In the genomic region with DNA sequence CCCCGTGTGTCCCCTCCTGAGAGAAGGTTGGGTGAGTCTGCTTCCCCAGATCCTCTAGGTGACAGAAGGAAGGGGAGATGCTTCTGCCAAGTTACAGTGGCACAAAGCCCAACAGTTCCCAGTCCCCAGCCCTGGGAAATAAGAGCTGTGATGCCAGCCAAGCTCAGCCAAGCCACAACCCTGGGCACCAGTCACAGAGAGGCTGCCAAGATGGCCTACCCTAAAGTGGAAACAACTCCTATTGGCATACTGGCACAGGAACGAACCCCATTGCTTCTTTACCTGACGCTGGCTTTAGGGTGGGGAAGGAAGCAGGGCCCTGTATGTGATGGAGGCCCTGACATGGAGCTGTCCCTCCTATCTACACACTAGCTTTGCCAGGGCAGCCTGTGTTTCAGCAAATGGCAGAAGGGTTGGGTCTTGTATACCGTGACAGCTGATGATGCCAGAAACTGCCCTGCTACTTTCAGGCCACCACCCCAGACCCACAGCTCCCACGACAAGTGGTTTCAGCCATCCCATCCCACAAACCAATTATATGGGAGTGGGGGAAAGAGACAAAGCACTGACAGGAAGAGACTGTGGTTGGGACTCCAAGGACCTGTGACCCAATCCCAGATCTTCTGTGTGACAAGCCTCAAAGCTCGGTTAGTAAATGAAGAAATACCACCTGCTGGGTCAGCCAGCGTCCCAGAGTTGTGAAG, we compare ENCODE assay signal across 8 mouse cellular contexts. TPM values are rescaled to one million over a fixed set of nuclear protein-coding genes. Genes with fewer than 3 reads are reported as not detected.
DNase-seq lines count a peak whose midpoint lies in the region; ATAC-seq lines count a peak whose summit lies in the region.

No protein-coding gene starts in this region.

- H3K9me3 ChIP-seq in limb, embryonic 10.5 days (replicated peaks), result no peaks in the 10 kb centered on the region
- H3K9me3 ChIP-seq in stomach, embryonic 14.5 days (ENCODE audit: control insufficient read depth, low read depth, low read length), result no peaks in the 10 kb centered on the region

- intact Hi-C loops in gastrocnemius, postnatal 36 days (cut with DNase I), result loop anchor here (2.0 kb wide), 1 partner anchor 20 kb away; a partner anchor contains a TSS

- WGBS in limb, embryonic 10.5 days, result 71% methylated on average over 7 of the region's 7 CpGs
- 62% methylated on average over 7 of the region's 7 CpGs for WGBS in stomach, embryonic 14.5 days

- no peak for ATAC-seq in stomach, embryonic 14.5 days (ENCODE audit: insufficient number of reproducible peaks, insufficient read depth, low FRiP score, low read depth)
- ATAC-seq in CD4-positive, CD25-positive, alpha-beta regulatory T cell, adult 4 months, result no peak

- peak overlapping the region; percentile 74; the same call in 1 of the 2 replicates for H3K27ac ChIP-seq in limb, embryonic 10.5 days
- H3K27ac ChIP-seq in stomach, embryonic 14.5 days (ENCODE audit: low read length), result peak overlapping the region; percentile 84

- H3K27me3 ChIP-seq in limb, embryonic 10.5 days (ENCODE audit: low read depth, poor library complexity, severe bottlenecking), result no peaks in the 10 kb centered on the region
- H3K27me3 ChIP-seq in stomach, embryonic 14.5 days (ENCODE audit: control insufficient read depth, insufficient read depth, low read length), result no peaks in the 10 kb centered on the region

- peaks cover 7% of the 10 kb centered on the region for H3K36me3 ChIP-seq in limb, embryonic 10.5 days
- no peaks in the 10 kb centered on the region for H3K36me3 ChIP-seq in stomach, embryonic 14.5 days (ENCODE audit: control insufficient read depth, insufficient read depth, low read length)

- H3K4me3 ChIP-seq in limb, embryonic 10.5 days, result peak overlapping the region; percentile 34
- no peak overlapping the region for H3K4me3 ChIP-seq in stomach, embryonic 14.5 days (ENCODE audit: low read depth, low read length)

- H3K4me2 ChIP-seq in stomach, embryonic 14.5 days (replicated peaks; ENCODE audit: low read depth, low read length), result peak overlapping the region; percentile 43

- H3K4me1 ChIP-seq in limb, embryonic 10.5 days, result peaks cover 72% of the 10 kb centered on the region
- H3K4me1 ChIP-seq in stomach, embryonic 14.5 days (ENCODE audit: control insufficient read depth, insufficient read depth, low read length), result peaks cover 58% of the 10 kb centered on the region

- no peak overlapping the region; the same call in 1 of the 2 replicates for H3K9ac ChIP-seq in stomach, embryonic 14.5 days (replicated peaks; ENCODE audit: low read depth, low read length)

- DNase-seq in adrenal gland, postnatal 14 days, result peak; percentile 75
- no peak for DNase-seq in adrenal gland, postnatal 4 days (ENCODE audit: low spot score in 2 of 2)
- DNase-seq in right cerebral cortex, adult 18-20 months, result peak; percentile 40
- no peak for DNase-seq in right cerebral cortex, postnatal 14 days
- DNase-seq in gastrocnemius, postnatal 36 days, result peak; percentile 45 to 64
- no peak for DNase-seq in limb, embryonic 10.5 days (ENCODE audit: low spot score)

RNA-seq across cellular contexts. Expression of a gene that starts 2.9 kb away (rescaled TPM):
- 45.2 and 74.4 TPM in 2 replicates for total RNA-seq in adrenal gland, postnatal 14 days (2021)
- total RNA-seq in adrenal gland, postnatal 4 days (2021), result 10 to 100 TPM; 54.6 to 57.8 TPM
- total RNA-seq in gastrocnemius, postnatal 36 days (2021), result 10 to 100 TPM; 41.5 to 52.0 TPM
- 14.6 and 15.5 TPM in 2 replicates for polyA plus RNA-seq in limb, embryonic 10.5 days (2016; fragmentation: Nextera tagmentation; extraction: Ambion mirVana)
- 18.1 and 18.7 TPM in 2 replicates for polyA plus RNA-seq in stomach, embryonic 14.5 days (2014; fragmentation: Nextera tagmentation; extraction: Ambion mirVana)
- 100 to 1,000 TPM in 1 of 2 experiments, 10 to 100 TPM in 1; 93.7 to 101 TPM for polyA plus RNA-seq in CD4-positive, CD25-positive, alpha-beta regulatory T cell, adult 4 months (2017; shearing (Covaris generic))

RNA-seq across cellular contexts. Expression of a gene that starts 20.2 kb away (rescaled TPM):
- total RNA-seq in adrenal gland, postnatal 14 days (2021), result 2.7 and 4.8 TPM in 2 replicates
- 1 to 10 TPM; 8.2 to 8.8 TPM for total RNA-seq in adrenal gland, postnatal 4 days (2021)
- under 1 TPM; 0.23 to 0.27 TPM for total RNA-seq in gastrocnemius, postnatal 36 days (2021)
- 5.5 and 7.9 TPM in 2 replicates for polyA plus RNA-seq in limb, embryonic 10.5 days (2016; fragmentation: Nextera tagmentation; extraction: Ambion mirVana)
- polyA plus RNA-seq in stomach, embryonic 14.5 days (2014; fragmentation: Nextera tagmentation; extraction: Ambion mirVana), result 10.4 and 13.0 TPM in 2 replicates
- polyA plus RNA-seq in CD4-positive, CD25-positive, alpha-beta regulatory T cell, adult 4 months (2017; shearing (Covaris generic)), result 1 to 10 TPM; 2.4 to 2.5 TPM

RNA-seq across cellular contexts. Expression of a gene that starts 34.1 kb away (rescaled TPM):
- total RNA-seq in adrenal gland, postnatal 14 days (2021), result 17.3 and 20.8 TPM in 2 replicates
- total RNA-seq in adrenal gland, postnatal 4 days (2021), result 10 to 100 TPM; 37.6 to 40.9 TPM
- total RNA-seq in gastrocnemius, postnatal 36 days (2021), result 1 to 10 TPM; 2.4 to 3.0 TPM
- polyA plus RNA-seq in limb, embryonic 10.5 days (2016; fragmentation: Nextera tagmentation; extraction: Ambion mirVana), result 2.5 and 4.4 TPM in 2 replicates
- 26.5 and 27.9 TPM in 2 replicates for polyA plus RNA-seq in stomach, embryonic 14.5 days (2014; fragmentation: Nextera tagmentation; extraction: Ambion mirVana)
- 10 to 100 TPM in 1 of 2 experiments, 1 to 10 TPM in 1; 8.1 to 15.9 TPM for polyA plus RNA-seq in CD4-positive, CD25-positive, alpha-beta regulatory T cell, adult 4 months (2017; shearing (Covaris generic))

Comparison
In these comparisons a context has a peak if more than half of its experiments do, and no peak if none do; other contexts are left out.
1. DNase-seq: peak in adrenal gland, postnatal 14 days (single experiment), right cerebral cortex, adult 18-20 months (single experiment) and gastrocnemius, postnatal 36 days (2 of 2); none in adrenal gland, postnatal 4 days (0 of 2), right cerebral cortex, postnatal 14 days (single experiment) and limb, embryonic 10.5 days (single experiment).